Mouse (Mus musculus) v-Abl transformed pro-B cells (cell line): Measurements from ENCODE around the gene Dhcr7.

Experiments
- in situ Hi-C, 2 experiments: fragments of 400-800 bp; cut with MboI; formaldehyde crosslinking; loops; one replicate each; pipeline ENCODE4 v1.15.1; 2025; ENCODE audit not compliant: unreplicated experiment in 2 of 2

Dhcr7 gene

GRCm38 (mm10) chr7:143822375-143823265 is at the start of gene Dhcr7, which contains the start of gene Nadsyn1:
Gene Dhcr7 (plus strand): TSS chr7:143823145.
Gene Nadsyn1 (minus strand): TSS chr7:143822849.
- in situ Hi-C loops = loop anchor here (5.0 to 25.0 kb wide), 5 partner anchors 85 to 1090 kb away; partner anchors contain the start of genes LTO1 (in 1 of the 2) and Ppfia1 (in 1 of the 2)

GRCm38 (mm10) chr7:143776137-143776536 is 46.8 kb upstream of the Dhcr7 start:
- in situ Hi-C loops = loop anchor here in 1 of 2 experiments (25.0 kb wide), 1 partner anchor 661 kb away; no protein-coding TSS in a partner anchor

- in situ Hi-C loops = loop anchor here in 1 of 2 experiments (25.0 kb wide), 1 partner anchor 660 kb away; no protein-coding TSS in a partner anchor
Observed at GRCm38 (mm10) chr7:143777375-143777774, 45.6 kb upstream of the Dhcr7 start.

- in situ Hi-C loops = loop anchor here in 1 of 2 experiments (25.0 kb wide), 1 partner anchor 654 kb away; no protein-coding TSS in a partner anchor
Observed at GRCm38 (mm10) chr7:143783378-143783995, 39.5 kb upstream of the Dhcr7 start.

- in situ Hi-C loops = loop anchor here in 1 of 2 experiments (25.0 kb wide), 1 partner anchor 653 kb away; no protein-coding TSS in a partner anchor
Observed at GRCm38 (mm10) chr7:143783996-143784829, 38.7 kb upstream of the Dhcr7 start, which contains the start of gene Mrgpre. Gene Mrgpre (minus strand): TSS chr7:143784500.

GRCm38 (mm10) chr7:143792336-143792985 is 30.5 kb upstream of the Dhcr7 start:
- in situ Hi-C loops = loop anchor here (10.0 to 25.0 kb wide), 2 partner anchors 292 to 645 kb away; no protein-coding TSS in a partner anchor

GRCm38 (mm10) chr7:143793121-143793520 is 29.8 kb upstream of the Dhcr7 start:
- in situ Hi-C loops = loop anchor here (10.0 to 25.0 kb wide), 2 partner anchors 292 to 644 kb away; no protein-coding TSS in a partner anchor

GRCm38 (mm10) chr7:143798783-143799182 is 24.2 kb upstream of the Dhcr7 start:
- in situ Hi-C loops = loop anchor here (10.0 to 25.0 kb wide), 2 partner anchors 286 to 639 kb away; no protein-coding TSS in a partner anchor

- in situ Hi-C loops = loop anchor here in 1 of 2 experiments (25.0 kb wide), 1 partner anchor 1112 kb away; the partner anchor contains the start of gene LTO1
Observed at GRCm38 (mm10) chr7:143800770-143801169, 22.2 kb upstream of the Dhcr7 start.

- in situ Hi-C loops = loop anchor here in 1 of 2 experiments (25.0 kb wide), 1 partner anchor 1111 kb away; the partner anchor contains the start of gene LTO1
Observed at GRCm38 (mm10) chr7:143801195-143802065, 21.5 kb upstream of the Dhcr7 start.

GRCm38 (mm10) chr7:143805199-143805624 is 17.7 kb upstream of the Dhcr7 start:
- in situ Hi-C loops = loop anchor here in 1 of 2 experiments (25.0 kb wide), 1 partner anchor 1107 kb away; the partner anchor contains the start of gene LTO1

GRCm38 (mm10) chr7:143808909-143809308 is 14.0 kb upstream of the Dhcr7 start:
- in situ Hi-C loops = loop anchor here in 1 of 2 experiments (25.0 kb wide), 1 partner anchor 1103 kb away; the partner anchor contains the start of gene LTO1

GRCm38 (mm10) chr7:143819201-143819600 is 3.7 kb upstream of the Dhcr7 start:
- in situ Hi-C loops = loop anchor here in 1 of 2 experiments (25.0 kb wide), 1 partner anchor 1093 kb away; the partner anchor contains the start of gene LTO1

GRCm38 (mm10) chr7:143821241-143821640 is 1.7 kb upstream of the Dhcr7 start:
- in situ Hi-C loops = loop anchor here (5.0 to 25.0 kb wide), 5 partner anchors 86 to 1091 kb away; partner anchors contain the start of genes LTO1 (in 1 of the 2) and Ppfia1 (in 1 of the 2)

- in situ Hi-C loops = loop anchor here (5.0 to 25.0 kb wide), 5 partner anchors 84 to 1089 kb away; partner anchors contain the start of genes LTO1 (in 1 of the 2) and Ppfia1 (in 1 of the 2)
Observed at GRCm38 (mm10) chr7:143823266-143823605, 291 bp downstream of the Dhcr7 start.

GRCm38 (mm10) chr7:143826985-143827384 is 4.0 kb downstream of the Dhcr7 start:
- in situ Hi-C loops = loop anchor here (10.0 to 25.0 kb wide), 6 partner anchors 248 to 1915 kb away; partner anchors contain the start of genes LTO1 (in 1 of the 2), Ppfia1 (in 1 of the 2) and Tollip (in 1 of the 2)
